Mouse (Mus musculus): ENCODE data around the gene Naaladl1. TPM values are rescaled to one million over a fixed set of nuclear protein-coding genes. Genes with fewer than 3 reads are reported as not detected.
A peak's percentile ranks its signal among the peaks of the same experiment; 100 is the strongest.

Gene Naaladl1
- total and polyA plus RNA-seq, 2 experiments from 2014 or later, result 0.36 to 0.89 TPM

DNA sequence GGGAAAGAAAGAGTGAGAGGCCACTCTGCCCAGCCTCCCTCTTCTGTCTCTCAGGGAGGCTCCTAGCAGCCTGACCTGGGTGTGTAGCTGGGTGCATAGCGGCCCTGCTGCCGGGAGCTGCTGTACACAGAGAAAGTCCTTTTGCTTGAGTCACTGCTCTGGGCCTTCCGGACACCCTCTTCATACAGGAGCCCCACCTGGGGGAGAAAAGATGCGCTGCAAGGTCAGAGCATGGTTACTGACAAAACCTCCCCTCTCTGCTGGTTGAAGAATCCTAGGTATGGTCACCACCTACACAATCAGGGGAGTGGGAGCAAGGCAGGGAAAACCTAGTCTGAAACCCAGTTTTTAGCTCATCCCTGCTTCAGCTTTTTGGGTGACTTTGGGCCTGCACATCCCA lies 36.6 kb upstream of the Naaladl1 start:
- H3K4me1 ChIP-seq (ENCODE audit: insufficient read depth, low read length), result peaks cover 8% of the 10 kb centered on the region
- no peak for ATAC-seq
- no peak for DNase-seq (ENCODE audit: low spot score)
- H3K4me3 ChIP-seq (ENCODE audit: low read length), result no peak overlapping the region
- H3K27ac ChIP-seq, result no peak overlapping the region
- H3K27me3 ChIP-seq (ENCODE audit: insufficient read depth, low read length), result no peaks in the 10 kb centered on the region
- no peak for TF ChIP-seq CTCF (IDR thresholded peaks at IDR 0.05; ENCODE audit: low read depth)
- 81% methylated on average over 4 of the region's 4 CpGs for WGBS
- no peak overlapping the region for H3K9ac ChIP-seq (replicated peaks; ENCODE audit: low read length)
- no peaks in the 10 kb centered on the region for H3K9me3 ChIP-seq (ENCODE audit: low read length)
- H3K4me2 ChIP-seq (ENCODE audit: low read depth, low read length), result no peak overlapping the region
- peaks cover 29% of the 10 kb centered on the region for H3K36me3 ChIP-seq (ENCODE audit: insufficient read depth, low read length)

DNA sequence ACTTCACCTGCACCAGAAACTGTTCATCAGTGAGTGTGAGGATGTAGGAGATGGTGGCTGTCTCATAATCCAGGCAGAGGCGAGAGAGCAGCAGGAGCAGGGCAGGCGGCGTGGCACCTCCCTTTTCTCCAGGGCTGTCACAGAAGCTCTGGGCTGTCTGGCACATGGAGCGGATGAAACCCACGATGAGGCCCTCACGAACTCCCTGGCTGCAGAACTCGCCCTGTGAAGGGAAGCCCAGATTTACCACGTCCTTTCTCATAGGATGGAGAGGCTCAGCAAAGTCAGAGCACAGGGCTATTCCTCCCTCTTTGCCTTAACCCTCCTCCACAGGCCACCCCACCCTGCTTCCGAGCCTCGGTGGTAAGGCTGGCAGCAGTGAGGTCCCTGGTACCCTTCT lies 35.7 kb upstream of the Naaladl1 start:
- DNase-seq (ENCODE audit: low spot score) (no peak), ATAC-seq (no peak)
- WGBS, result 91% methylated on average over 8 of the region's 10 CpGs
- Histone ChIP-seq H3K36me3 (ENCODE audit: insufficient read depth, low read length) (peaks cover 31% of the 10 kb centered on the region), H3K27ac (no peak overlapping the region), H3K4me3 (ENCODE audit: low read length) (no peak overlapping the region), H3K9me3 (ENCODE audit: low read length) (no peaks in the 10 kb centered on the region), H3K27me3 (ENCODE audit: insufficient read depth, low read length) (no peaks in the 10 kb centered on the region), H3K9ac (replicated peaks; ENCODE audit: low read length) (no peak overlapping the region), H3K4me1 (ENCODE audit: insufficient read depth, low read length) (peaks cover 8% of the 10 kb centered on the region), H3K4me2 (ENCODE audit: low read depth, low read length) (no peak overlapping the region)
- no peak for TF ChIP-seq CTCF (IDR thresholded peaks at IDR 0.05; ENCODE audit: low read depth)

DNA sequence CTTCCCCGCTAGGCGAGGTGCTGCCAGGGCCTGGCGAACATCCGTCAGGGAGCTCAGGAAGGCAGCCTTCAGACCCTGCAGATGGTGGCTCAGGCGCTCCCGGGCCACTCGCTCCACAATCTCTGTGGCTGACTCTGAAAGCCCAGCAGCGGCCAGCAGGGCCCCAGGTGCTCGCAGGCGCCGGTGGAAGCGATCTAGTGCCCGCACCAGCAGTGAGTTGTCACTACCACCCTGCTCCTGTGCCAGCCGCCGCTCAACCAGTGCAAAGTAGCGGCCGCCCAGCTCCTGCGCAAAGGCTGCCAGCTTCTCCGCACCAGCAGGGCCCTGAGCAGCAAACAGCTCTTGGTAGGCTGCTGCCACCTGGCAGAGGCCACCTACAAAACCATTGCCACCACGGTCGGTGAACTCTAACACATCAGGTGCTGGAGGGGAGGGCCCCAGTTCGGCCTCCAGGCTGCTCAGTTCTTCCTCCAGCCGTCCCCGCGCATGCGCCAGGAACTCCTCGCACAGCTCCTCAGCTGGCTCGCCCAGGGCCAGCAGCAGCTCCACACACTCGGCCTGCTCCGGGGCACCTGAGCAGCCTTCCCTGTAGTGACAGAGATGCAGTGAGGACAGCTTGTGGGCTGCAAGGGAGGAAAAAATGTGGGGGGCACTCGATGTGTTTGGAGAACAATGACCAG lies 34.9 kb upstream of the Naaladl1 start:
- H3K27ac ChIP-seq, result no peak overlapping the region
- no peak for ATAC-seq
- H3K9ac ChIP-seq (replicated peaks; ENCODE audit: low read length), result no peak overlapping the region
- DNase-seq (ENCODE audit: low spot score), result no peak
- H3K4me3 ChIP-seq (ENCODE audit: low read length), result no peak overlapping the region
- 91% methylated on average over 31 of the region's 31 CpGs for whole genome bisulfite sequencing
- H3K36me3 ChIP-seq (ENCODE audit: insufficient read depth, low read length), result peaks cover 33% of the 10 kb centered on the region
- no peaks in the 10 kb centered on the region for H3K27me3 ChIP-seq (ENCODE audit: insufficient read depth, low read length)
- no peak for TF ChIP-seq CTCF (IDR thresholded peaks at IDR 0.05; ENCODE audit: low read depth)
- no peaks in the 10 kb centered on the region for H3K9me3 ChIP-seq (ENCODE audit: low read length)
- H3K4me2 ChIP-seq (ENCODE audit: low read depth, low read length), result no peak overlapping the region
- H3K4me1 ChIP-seq (ENCODE audit: insufficient read depth, low read length), result peaks cover 8% of the 10 kb centered on the region

DNA sequence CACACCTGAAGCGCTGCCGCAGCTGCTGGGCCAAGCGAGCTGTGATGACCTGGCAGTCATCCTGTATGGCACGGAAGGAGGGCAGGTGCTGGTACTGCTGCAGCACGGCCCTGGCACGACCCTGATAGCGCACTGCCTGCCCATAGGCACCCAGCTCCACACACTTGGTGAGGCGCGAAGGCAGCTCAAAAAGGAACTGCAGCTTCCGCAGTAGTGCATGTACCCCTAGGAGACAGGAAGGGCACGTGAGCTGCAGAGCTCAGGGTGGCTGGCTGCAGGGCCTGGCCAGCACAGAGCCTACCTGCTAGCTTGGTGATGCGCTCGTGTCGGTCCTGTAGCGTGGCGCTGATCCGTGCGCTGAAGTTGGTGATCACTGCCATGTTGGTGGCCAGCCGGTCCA lies 34.3 kb upstream of the Naaladl1 start:
- Histone ChIP-seq H3K36me3 (ENCODE audit: insufficient read depth, low read length) (peaks cover 33% of the 10 kb centered on the region), H3K4me2 (ENCODE audit: low read depth, low read length) (no peak overlapping the region), H3K27me3 (ENCODE audit: insufficient read depth, low read length) (no peaks in the 10 kb centered on the region), H3K9me3 (ENCODE audit: low read length) (no peaks in the 10 kb centered on the region), H3K4me1 (ENCODE audit: insufficient read depth, low read length) (peaks cover 8% of the 10 kb centered on the region), H3K27ac (no peak overlapping the region), H3K4me3 (ENCODE audit: low read length) (no peak overlapping the region), H3K9ac (replicated peaks; ENCODE audit: low read length) (no peak overlapping the region)
- DNase-seq (ENCODE audit: low spot score), result no peak
- no peak for ATAC-seq
- WGBS, result 94% methylated on average over 19 of the region's 19 CpGs
- TF ChIP-seq CTCF (IDR thresholded peaks at IDR 0.05; ENCODE audit: low read depth), result no peak

DNA sequence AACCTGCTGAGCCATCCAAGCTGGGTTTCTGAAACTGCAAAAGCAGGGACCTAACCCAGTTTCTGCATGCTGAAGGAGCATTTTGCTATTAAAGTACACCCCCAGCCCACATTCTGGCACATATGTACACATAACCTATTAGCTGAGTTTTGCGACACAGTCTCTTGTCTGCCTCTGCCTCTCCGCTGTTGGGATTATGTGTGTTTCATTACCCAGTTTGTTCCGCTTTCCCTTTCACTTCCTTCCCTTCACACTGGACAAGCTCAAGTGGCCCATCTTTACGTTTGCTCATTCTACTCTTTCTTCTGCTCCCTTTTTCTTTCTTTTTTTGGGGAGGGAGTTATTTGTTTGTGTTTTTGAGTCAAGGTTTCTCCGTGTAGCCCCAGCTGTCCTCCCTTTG lies 31.7 kb upstream of the Naaladl1 start:
- Histone ChIP-seq H3K4me1 (ENCODE audit: insufficient read depth, low read length) (peaks cover 7% of the 10 kb centered on the region), H3K36me3 (ENCODE audit: insufficient read depth, low read length) (peaks cover 32% of the 10 kb centered on the region), H3K9me3 (ENCODE audit: low read length) (no peaks in the 10 kb centered on the region), H3K27me3 (ENCODE audit: insufficient read depth, low read length) (no peaks in the 10 kb centered on the region), H3K9ac (replicated peaks; ENCODE audit: low read length) (no peak overlapping the region), H3K4me3 (ENCODE audit: low read length) (no peak overlapping the region), H3K27ac (no peak overlapping the region), H3K4me2 (ENCODE audit: low read depth, low read length) (no peak overlapping the region)
- DNase-seq (ENCODE audit: low spot score) (no peak), ATAC-seq (no peak)
- WGBS, result 86% methylated on average over 5 of the region's 5 CpGs
- TF ChIP-seq CTCF (IDR thresholded peaks at IDR 0.05; ENCODE audit: low read depth), result no peak

DNA sequence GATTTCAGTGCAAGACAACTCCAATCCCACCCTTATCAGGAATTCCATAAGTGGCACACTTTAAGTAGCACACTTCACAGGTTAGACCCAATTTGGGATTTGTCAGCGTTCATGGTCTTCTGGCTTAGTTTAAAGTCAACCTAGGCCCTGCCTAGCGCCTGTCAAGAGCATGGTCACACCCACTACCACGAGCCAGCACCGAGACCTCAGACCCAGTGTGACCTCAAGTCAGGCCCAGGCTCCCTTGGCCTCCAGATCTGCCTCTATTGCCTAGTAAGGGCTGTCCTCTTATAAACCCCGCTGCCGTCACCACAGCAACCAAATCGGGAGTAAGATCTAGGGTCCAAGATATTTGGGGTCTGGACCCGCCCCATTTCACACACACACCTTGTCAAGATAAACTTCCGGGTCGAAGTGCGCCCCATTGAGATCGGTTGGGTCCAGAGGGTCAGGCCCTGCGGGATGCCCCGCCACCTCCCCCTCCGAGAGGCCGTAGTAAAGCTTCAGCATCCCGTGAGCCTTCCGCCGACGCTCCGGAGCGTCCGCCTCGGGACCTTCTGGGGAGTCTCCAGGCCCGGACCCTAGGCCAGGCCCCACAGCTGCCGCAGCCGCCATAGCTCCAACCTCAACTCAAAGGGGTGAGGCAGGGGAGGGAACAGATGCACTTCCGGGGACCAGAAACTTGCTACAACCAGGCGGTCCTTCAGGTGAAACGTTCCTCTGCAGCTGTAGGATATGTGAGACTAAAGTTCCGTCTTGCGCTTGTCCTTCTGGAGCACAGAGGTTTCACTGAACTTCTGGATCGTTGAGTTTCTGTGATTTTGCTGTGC lies 28.8 kb upstream of the Naaladl1 start, which contains the start of gene Vps51:
Gene Vps51, minus strand, starts transcription at position 668 of the 830 bp plus-strand sequence.
- peak; percentile 93 for ATAC-seq
- WGBS, result under 1% methylated on average over 33 of the region's 33 CpGs
- DNase-seq (ENCODE audit: low spot score), result peak; percentile 94
- Histone ChIP-seq H3K4me1 (ENCODE audit: insufficient read depth, low read length) (peaks cover 7% of the 10 kb centered on the region), H3K36me3 (ENCODE audit: insufficient read depth, low read length) (peaks cover 30% of the 10 kb centered on the region), H3K27ac (peak within 1 kb of the TSS; percentile 90), H3K9ac (replicated peaks; ENCODE audit: low read length) (peak within 1 kb of the TSS; percentile 68), H3K4me3 (ENCODE audit: low read length) (peak within 1 kb of the TSS; percentile 81), H3K4me2 (ENCODE audit: low read depth, low read length) (peak within 1 kb of the TSS; percentile 98), H3K27me3 (ENCODE audit: insufficient read depth, low read length) (no peaks in the 10 kb centered on the region), H3K9me3 (ENCODE audit: low read length) (no peaks in the 10 kb centered on the region)
- TF ChIP-seq CTCF (IDR thresholded peaks at IDR 0.05; ENCODE audit: low read depth), result no peak
